16 mouse cellular contexts compared by ENCODE assay signal in genomic region chr19:15963011-15963695, GRCm38 (mm10). TPM values are rescaled to one million over a fixed set of nuclear protein-coding genes. Genes with fewer than 3 reads are reported as not detected.
A peak's percentile ranks its signal among the peaks of the same experiment; 100 is the strongest.
DNase-seq lines count a peak whose midpoint lies in the region; ATAC-seq and TF ChIP-seq lines count a peak whose summit lies in the region.
"Had no signal": no experiment of that assay in that cellular context is flagged by ENCODE, and none has a peak within 500 bp of the region (broad histone marks: within the 10 kb centered on the region; RNA-seq: fewer than 3 reads in every experiment).

No protein-coding gene starts in this region.

- H3K9me3 ChIP-seq in intestine, postnatal 0 days (ENCODE audit: control insufficient read depth): no peaks in the 10 kb centered on the region
- no peaks in the 10 kb centered on the region for H3K9me3 ChIP-seq in intestine, embryonic 15.5 days
- H3K9me3 ChIP-seq: hindbrain, embryonic 10.5 days; kidney, embryonic 15.5 days; midbrain, embryonic 12.5 days had no signal

- no peak overlapping the region for H3K9ac ChIP-seq in intestine, postnatal 0 days (ENCODE audit: low read depth, low read length)
- no peak overlapping the region for H3K9ac ChIP-seq in intestine, embryonic 15.5 days
- H3K9ac ChIP-seq: kidney, embryonic 15.5 days; midbrain, embryonic 12.5 days had no signal

- H3K4me3 ChIP-seq in intestine, postnatal 0 days (ENCODE audit: low read depth, low read length): no peak overlapping the region
- H3K4me3 ChIP-seq in intestine, embryonic 15.5 days (replicated peaks): no peak overlapping the region
- no peak overlapping the region for H3K4me3 ChIP-seq in testis, adult 2 months (ENCODE audit: control insufficient read depth, low read depth, low read length)
- H3K4me3 ChIP-seq: heart, adult 2 months; hindbrain, embryonic 10.5 days; kidney, embryonic 15.5 days; midbrain, embryonic 12.5 days; myocyte had no signal

- H3K4me2 ChIP-seq in intestine, postnatal 0 days (replicated peaks; ENCODE audit: low read depth): no peak overlapping the region
- no peak overlapping the region for H3K4me2 ChIP-seq in intestine, embryonic 15.5 days (replicated peaks)
- H3K4me2 ChIP-seq: kidney, embryonic 15.5 days; midbrain, embryonic 12.5 days had no signal

- TF ChIP-seq POLR2A in testis, adult 2 months (IDR thresholded peaks at IDR 0.05; ENCODE audit: control insufficient read depth, low read depth, low read length): no peak

- TF ChIP-seq CTCF in intestine, postnatal 0 days (IDR thresholded peaks at IDR 0.05; ENCODE audit: low read depth): 0 out of 2 replicates have a peak, but pooled peaks have one; percentile 3
- TF ChIP-seq CTCF in testis, adult 2 months (IDR thresholded peaks at IDR 0.05; ENCODE audit: control insufficient read depth, insufficient read depth, insufficient replicate concordance, low read depth, low read length): peak; percentile 8; the same call in 1 of the 2 replicates

- H3K27me3 ChIP-seq in intestine, postnatal 0 days (replicated peaks; ENCODE audit: control insufficient read depth, insufficient read depth, low read length): no peaks in the 10 kb centered on the region
- H3K27me3 ChIP-seq in intestine, embryonic 15.5 days (replicated peaks): no peaks in the 10 kb centered on the region
- H3K27me3 ChIP-seq in testis, adult 2 months (ENCODE audit: control insufficient read depth, insufficient read depth, low read length): no peaks in the 10 kb centered on the region
- H3K27me3 ChIP-seq: kidney, embryonic 15.5 days; midbrain, embryonic 12.5 days had no signal

- WGBS in intestine, postnatal 0 days: 84% methylated on average over 17 of the region's 17 CpGs
- WGBS in intestine, embryonic 15.5 days: 84% methylated on average over 17 of the region's 17 CpGs

- no peak for ATAC-seq in intestine, postnatal 0 days
- ATAC-seq in intestine, embryonic 15.5 days: no peak
- ATAC-seq in frontal cortex, adult (ENCODE audit: low TSS enrichment): no peak
- ATAC-seq: inflammation-experienced regulatory T-cells, adult 6 months had no signal

- no peak overlapping the region for H3K27ac ChIP-seq in intestine, postnatal 0 days (ENCODE audit: low read depth, low read length)
- H3K27ac ChIP-seq in intestine, embryonic 15.5 days: no peak overlapping the region
- no peak overlapping the region for H3K27ac ChIP-seq in testis, adult 2 months (ENCODE audit: control insufficient read depth, insufficient read depth, low read depth, low read length)
- H3K27ac ChIP-seq: heart, adult 2 months; hindbrain, embryonic 10.5 days; kidney, embryonic 15.5 days; midbrain, embryonic 12.5 days had no signal

- no peaks in the 10 kb centered on the region for H3K4me1 ChIP-seq in intestine, postnatal 0 days (replicated peaks; ENCODE audit: control insufficient read depth, insufficient read depth, low read length)
- H3K4me1 ChIP-seq in intestine, embryonic 15.5 days (replicated peaks): no peaks in the 10 kb centered on the region
- H3K4me1 ChIP-seq in testis, adult 2 months (ENCODE audit: control insufficient read depth, insufficient read depth, low read length): no peaks in the 10 kb centered on the region
- H3K4me1 ChIP-seq: hindbrain, embryonic 10.5 days; kidney, embryonic 15.5 days; midbrain, embryonic 12.5 days had no signal

- DNase-seq in testis, postnatal 10 days (ENCODE audit: low spot score): no peak
- DNase-seq in adrenal gland, postnatal 14 days: peak; percentile 75
- no peak for DNase-seq in right cerebral cortex, postnatal 25 days
- DNase-seq: embryo, embryonic 11 days; gastrocnemius, postnatal 10 days; heart, adult 2 months; retina, postnatal 1 day had no signal

- no peaks in the 10 kb centered on the region; the same call in none of the 2 replicates for H3K36me3 ChIP-seq in intestine, postnatal 0 days (ENCODE audit: control insufficient read depth, insufficient read depth)
- no peaks in the 10 kb centered on the region; the same call in 1 of the 2 replicates for H3K36me3 ChIP-seq in intestine, embryonic 15.5 days
- peaks cover 4% of the 10 kb centered on the region for H3K36me3 ChIP-seq in testis, adult 2 months (ENCODE audit: control insufficient read depth, insufficient read depth, low read length)

RNA-seq across cellular contexts. Expression of gene Psat1, which starts 16.0 kb away (rescaled TPM):
- 13.0 and 15.3 TPM in 2 replicates for polyA plus RNA-seq in intestine, postnatal 0 days (2015; fragmentation: Nextera tagmentation; extraction: Ambion mirVana)
- polyA plus RNA-seq in intestine, embryonic 15.5 days (2015; fragmentation: Nextera tagmentation; extraction: Ambion mirVana): 74.6 and 82.0 TPM in 2 replicates
- 11.5 and 13.5 TPM in 2 replicates for polyA plus RNA-seq in testis, adult 2 months (2012; rRNA removed)
- total RNA-seq in adrenal gland, postnatal 14 days (2021): 129 and 165 TPM in 2 replicates

RNA-seq across cellular contexts. Expression of gene Cep78, which starts 21.6 kb away (rescaled TPM):
- polyA plus RNA-seq in intestine, postnatal 0 days (2015; fragmentation: Nextera tagmentation; extraction: Ambion mirVana): 3.8 and 4.3 TPM in 2 replicates
- polyA plus RNA-seq in intestine, embryonic 15.5 days (2015; fragmentation: Nextera tagmentation; extraction: Ambion mirVana): 16.6 and 18.5 TPM in 2 replicates
- 4.9 and 5.1 TPM in 2 replicates for polyA plus RNA-seq in testis, adult 2 months (2012; rRNA removed)
- total RNA-seq in adrenal gland, postnatal 14 days (2021): 11.1 and 11.9 TPM in 2 replicates
